Mouse (Mus musculus) ES-E14 (cell line): ENCODE measurements at regions not wholly inside any gene's neighbourhood (a gene's known extent, or its start where the extent isn't known, plus 50 kb on each side); places are given as distances from the start of the nearest gene placed in this dataset.

ENCODE experiments used
- HCFC1 ChIP-seq: IDR thresholded peaks from 2 replicates; pipeline ENCODE4 v1.6.1; 2012; ENCODE audit warnings: low read length, inconsistent platforms, borderline replicate concordance; ENCODE audit not compliant: insufficient read depth
- MAFK ChIP-seq: IDR thresholded peaks from 2 replicates; pipeline ENCODE4 v1.6.1; 2014; ENCODE audit warnings: mild to moderate bottlenecking, low read depth, low read length, inconsistent platforms; ENCODE audit not compliant: insufficient read depth
- ZC3H11A ChIP-seq: IDR thresholded peaks from 2 replicates; pipeline ENCODE4 v1.6.1; 2012; ENCODE audit warnings: low read depth, mild to moderate bottlenecking, inconsistent platforms, low read length, borderline replicate concordance
- ZNF384 ChIP-seq: IDR thresholded peaks from 2 replicates; pipeline ENCODE4 v1.6.1; 2012; ENCODE audit warnings: low read depth, low read length, inconsistent platforms

DNA sequence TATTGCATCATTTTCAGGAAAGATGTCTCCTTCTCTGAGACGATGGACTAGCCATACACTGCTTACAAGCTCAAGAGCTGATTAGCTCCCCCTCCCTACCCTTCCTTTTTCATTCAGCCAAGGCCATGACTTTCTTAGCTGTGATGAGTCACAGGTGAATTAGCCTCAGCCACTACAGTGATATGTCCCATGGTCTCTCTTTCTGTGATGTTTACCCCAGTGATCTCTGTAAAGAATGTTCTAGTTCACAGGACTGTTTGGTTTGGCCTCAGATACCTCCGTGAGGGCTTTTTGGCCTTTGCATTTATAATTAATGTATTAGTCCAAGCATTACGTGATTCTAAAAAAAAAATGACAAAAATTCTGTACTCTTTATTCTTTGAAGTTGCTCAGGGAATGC, 452.5 kb downstream of the 4933405O20Rik start:
- TF ChIP-seq ZC3H11A (no peak), MAFK (no peak), ZNF384 (no peak), HCFC1 (no peak)
